Mouse (Mus musculus): ENCODE results near the gene Ttc25.

Ttc25 gene

DNA sequence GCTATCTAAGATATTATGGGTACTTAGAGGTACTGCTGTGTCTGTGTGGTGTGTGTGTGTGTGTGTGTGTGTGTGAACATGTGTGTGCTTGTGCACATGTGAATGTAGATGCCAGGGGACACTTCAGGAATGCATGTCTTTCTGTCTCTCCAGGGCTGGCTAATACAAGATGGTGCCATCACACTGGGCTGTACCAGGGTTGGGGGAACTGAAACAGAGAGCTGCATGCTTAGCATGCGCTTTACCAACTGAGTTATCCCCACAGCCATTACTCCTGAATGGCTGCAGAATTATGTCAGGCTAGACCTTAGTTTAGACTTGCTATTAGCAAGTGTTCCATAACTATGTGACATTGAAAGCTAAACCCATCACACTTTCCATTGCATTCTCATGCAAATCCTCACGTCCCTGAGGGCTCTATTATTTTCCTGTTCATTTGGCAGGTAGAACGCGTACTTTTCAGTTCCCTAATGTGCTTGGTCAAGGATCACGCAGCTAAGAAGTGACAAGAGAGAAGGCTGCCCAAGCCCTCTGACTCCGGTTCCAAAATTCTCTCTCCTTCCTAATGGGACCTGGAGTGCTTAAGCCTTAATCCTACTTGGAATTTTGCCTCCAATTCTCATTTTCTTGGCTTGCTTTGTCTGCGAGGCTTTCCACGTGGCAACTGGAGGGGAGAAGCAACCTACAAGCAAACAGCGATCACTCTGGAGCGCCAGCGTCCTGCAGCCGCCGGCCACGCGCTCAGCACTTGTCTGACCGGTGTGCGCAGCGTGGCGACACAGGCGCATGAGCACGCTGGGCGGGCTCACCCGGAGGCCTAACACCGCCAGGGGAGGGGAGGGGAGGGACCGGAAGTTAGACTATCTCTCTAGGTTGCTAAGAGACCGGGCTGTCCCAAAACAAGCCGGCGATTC is at the start of gene Ttc25:
Gene Ttc25, plus strand, starts transcription at position 776 of the 914 bp plus-strand sequence.
- in situ Hi-C loops (cut with MseI, MboI), result no loop called here

GRCm38 (mm10) chr11:100500241-100500640 is 45.2 kb upstream of the Ttc25 start:
- in situ Hi-C loops (cut with MseI, MboI), result no loop called here

DNA sequence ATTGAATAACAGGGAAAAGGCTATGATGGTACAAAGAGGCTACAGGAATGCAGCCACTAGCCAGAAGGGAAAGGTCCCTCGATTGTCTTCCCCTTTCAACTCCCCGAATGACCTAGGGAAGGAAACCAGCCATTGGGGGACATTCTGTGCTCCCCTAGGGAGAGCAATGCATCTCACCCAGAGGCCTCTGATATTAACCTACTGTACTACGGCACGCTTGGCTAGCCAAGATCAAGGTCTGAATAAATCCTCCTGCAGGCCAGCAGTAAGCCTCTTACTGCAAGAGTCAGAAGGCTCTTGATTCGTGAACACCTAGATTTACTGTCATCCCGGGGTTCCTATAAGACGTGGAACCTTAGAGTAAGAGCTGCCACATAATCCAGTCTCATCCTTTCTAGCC is 44.8 kb upstream of the Ttc25 start:
- in situ Hi-C loops (cut with MseI, MboI), result no loop called here

- in situ Hi-C loops (cut with MseI, MboI), result no loop called here
Observed at GRCm38 (mm10) chr11:100501321-100501720, 44.1 kb upstream of the Ttc25 start.

- in situ Hi-C loops (cut with MseI, MboI), result no loop called here
Observed at GRCm38 (mm10) chr11:100504990-100505660, 40.3 kb upstream of the Ttc25 start.

GRCm38 (mm10) chr11:100505997-100506396 is 39.4 kb upstream of the Ttc25 start:
- in situ Hi-C loops (cut with MseI, MboI), result no loop called here

DNA sequence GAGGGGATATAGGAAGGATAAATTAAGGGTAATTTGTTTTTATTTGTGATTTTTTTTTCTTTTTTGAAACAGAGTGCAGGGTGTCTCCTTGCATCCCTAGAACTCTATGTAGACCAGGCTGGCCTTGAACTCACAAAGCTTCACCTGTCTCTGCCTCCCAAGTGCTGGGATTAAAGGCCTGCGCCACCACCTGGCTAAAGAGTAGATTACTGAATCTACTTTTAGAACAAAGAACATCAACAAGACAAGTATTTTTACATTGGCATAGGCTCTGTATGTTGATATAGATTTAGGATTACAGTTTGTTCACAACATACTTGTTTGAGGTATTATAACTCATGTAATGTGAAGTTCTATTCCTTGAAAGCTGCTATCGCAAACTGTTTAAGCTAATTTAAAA is 34.9 kb upstream of the Ttc25 start:
- in situ Hi-C loops (cut with MseI, MboI), result no loop called here

- in situ Hi-C loops (cut with MseI, MboI), result no loop called here
Observed at GRCm38 (mm10) chr11:100512384-100512783, 33.0 kb upstream of the Ttc25 start.

DNA sequence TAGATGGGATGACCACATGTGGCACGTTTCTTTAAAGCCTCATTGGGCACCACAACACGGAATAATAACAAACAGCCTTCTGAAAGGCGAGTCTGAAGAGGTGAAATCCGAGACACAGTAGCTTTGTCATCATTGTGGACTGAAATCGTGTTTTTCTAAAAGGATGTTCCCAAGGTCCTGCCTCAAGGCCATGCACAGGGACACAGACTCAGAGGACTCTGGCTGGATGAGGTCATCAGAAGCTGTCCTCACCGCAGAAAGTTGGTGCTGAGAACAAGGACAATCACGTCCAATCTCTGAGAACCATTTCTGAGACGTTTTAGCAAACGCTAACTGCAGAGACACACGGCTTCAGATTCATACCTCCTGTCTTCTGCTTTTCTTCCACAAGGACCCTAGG is 31.7 kb upstream of the Ttc25 start:
- in situ Hi-C loops (cut with MseI, MboI), result no loop called here

GRCm38 (mm10) chr11:100515061-100515460 is 30.3 kb upstream of the Ttc25 start:
- in situ Hi-C loops (cut with MseI, MboI), result no loop called here

GRCm38 (mm10) chr11:100515789-100516188 is 29.6 kb upstream of the Ttc25 start:
- in situ Hi-C loops (cut with MseI, MboI), result no loop called here

- in situ Hi-C loops (cut with MseI, MboI), result no loop called here
Observed at GRCm38 (mm10) chr11:100516291-100516690, 29.1 kb upstream of the Ttc25 start.

GRCm38 (mm10) chr11:100518188-100518591 is 27.2 kb upstream of the Ttc25 start:
- in situ Hi-C loops (cut with MseI, MboI), result no loop called here

GRCm38 (mm10) chr11:100519188-100519587 is 26.2 kb upstream of the Ttc25 start:
- in situ Hi-C loops (cut with MseI, MboI), result no loop called here

GRCm38 (mm10) chr11:100520838-100521237 is 24.6 kb upstream of the Ttc25 start:
- in situ Hi-C loops (cut with MseI, MboI), result no loop called here

- in situ Hi-C loops (cut with MseI, MboI), result no loop called here
Observed at GRCm38 (mm10) chr11:100524358-100524757, 21.0 kb upstream of the Ttc25 start.

- in situ Hi-C loops (cut with MseI, MboI), result no loop called here
Observed at GRCm38 (mm10) chr11:100524987-100525630, 20.3 kb upstream of the Ttc25 start.

DNA sequence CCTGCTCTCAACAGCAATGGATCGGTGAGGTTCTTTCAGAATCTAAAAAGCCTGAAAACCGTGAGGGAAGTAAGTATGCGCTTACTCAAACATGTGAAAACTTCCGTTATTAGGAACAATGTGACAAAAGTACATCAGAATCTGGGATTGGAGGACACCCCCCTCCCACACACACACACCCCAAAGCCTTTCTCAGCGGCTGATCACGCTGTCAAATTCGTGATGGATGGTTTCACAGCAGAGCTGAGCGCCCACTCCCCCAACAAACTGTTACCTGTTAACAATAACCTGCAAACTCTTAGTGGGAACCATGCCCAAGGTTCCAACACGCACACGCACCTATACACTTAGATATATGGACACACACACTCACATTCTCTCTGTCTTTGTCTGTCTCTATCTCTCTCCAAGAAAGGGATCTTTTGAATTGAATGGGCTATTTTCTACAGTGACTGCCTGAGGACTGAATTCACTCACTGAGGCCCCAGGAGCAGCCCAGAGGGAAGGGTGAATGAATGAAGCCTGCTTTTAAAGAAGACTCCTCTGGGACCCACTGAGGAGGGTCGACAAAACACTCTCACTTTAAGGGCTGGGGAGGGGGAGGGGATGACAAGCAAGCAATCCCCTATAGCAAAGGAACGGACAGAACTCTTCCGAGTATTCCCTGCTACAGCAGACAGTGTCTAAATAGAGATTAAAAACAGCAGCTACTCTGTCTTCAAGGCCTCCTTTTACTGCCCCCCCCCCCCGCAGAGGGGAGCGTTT is 19.2 kb upstream of the Ttc25 start:
- in situ Hi-C loops (cut with MseI, MboI), result no loop called here

GRCm38 (mm10) chr11:100527066-100527457 is 18.3 kb upstream of the Ttc25 start:
- in situ Hi-C loops (cut with MseI, MboI), result no loop called here

DNA sequence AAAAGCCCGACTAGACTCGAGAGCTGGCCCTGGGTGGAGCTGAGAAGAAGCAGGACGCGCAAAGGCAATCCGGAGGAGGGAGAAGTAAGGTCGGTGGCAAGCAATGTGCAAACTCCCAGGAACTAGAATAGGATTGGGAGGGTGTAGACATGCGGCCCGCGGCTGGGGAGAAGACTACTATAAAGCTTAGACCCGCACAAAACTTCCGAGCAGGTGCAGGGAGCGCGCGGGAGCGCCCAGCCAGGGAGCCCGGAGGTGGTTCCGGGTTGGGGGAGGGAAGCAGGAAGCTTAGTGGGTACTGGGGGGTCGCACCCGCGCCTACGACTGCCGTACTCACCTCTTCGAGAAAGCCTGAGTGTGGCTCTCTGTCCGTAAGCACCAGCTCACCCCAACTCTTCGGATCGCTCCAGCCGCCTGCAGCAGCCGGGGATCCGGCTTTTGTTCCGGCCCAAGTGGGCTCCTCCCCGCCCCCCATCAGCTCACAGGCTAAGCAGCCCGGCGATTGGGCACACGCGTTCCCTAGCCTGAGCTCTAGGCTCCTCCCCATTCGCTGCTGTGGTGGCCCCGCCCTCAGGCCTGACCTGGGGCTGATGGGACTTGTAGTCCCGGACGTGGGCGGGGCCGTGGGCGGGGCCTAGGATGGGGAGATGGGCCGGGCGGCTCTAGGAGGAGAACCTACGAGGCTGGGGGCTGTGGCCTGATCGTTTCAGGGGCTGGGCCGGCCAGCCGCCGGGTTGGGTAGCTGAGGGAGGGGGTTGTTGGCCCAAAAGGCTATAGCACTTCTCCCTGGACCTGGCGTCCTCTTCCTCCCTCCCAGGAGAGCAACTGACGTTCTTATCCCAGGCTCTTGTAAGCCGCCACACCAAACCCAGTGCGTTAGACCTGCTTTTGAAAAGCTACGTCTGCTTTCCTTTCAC is 17.7 kb upstream of the Ttc25 start, which contains the start of gene Acly:
Gene Acly, minus strand, starts transcription at position 543 of the 917 bp plus-strand sequence.
- in situ Hi-C loops (cut with MseI, MboI), result no loop called here
